Mouse (Mus musculus) hindbrain, embryonic 13.5 days (tissue): ENCODE measurements around the gene Trpm2. TPM values are rescaled to one million over a fixed set of nuclear protein-coding genes. Genes with fewer than 3 reads are reported as not detected.
"Not testable (repeated sequence)": the region's sequence is repeated elsewhere in the genome, so short reads cannot be mapped to it uniquely, and the experiment has no call there.

ENCODE experiments used
- ATAC-seq: fragments of 200-750 bp; cut with Nextera tagmentation; 2 replicates; pipeline ENCODE4 v1.8.0; 2017; ENCODE audit warnings: moderate TSS enrichment; ENCODE audit not compliant: low FRiP score
- H3K27ac ChIP-seq: fragments of 300-500 bp; sonication (generic); 2 replicates; pipeline ENCODE4 v1.5.1; 2015; ENCODE audit warnings: inconsistent platforms, mild to moderate bottlenecking, moderate library complexity
- H3K27me3 ChIP-seq: fragments of 300-500 bp; sonication (generic); 2 replicates; pipeline ENCODE4 v1.6.1; 2015; ENCODE audit warnings: mild to moderate bottlenecking, inconsistent platforms
- H3K36me3 ChIP-seq: fragments of 300-500 bp; sonication (generic); 2 replicates; pipeline ENCODE4 v1.6.1; 2015; ENCODE audit warnings: mild to moderate bottlenecking, inconsistent platforms
- H3K4me1 ChIP-seq: fragments of 300-500 bp; sonication (generic); replicated peaks from 2 replicates; pipeline ENCODE4 v1.6.1; 2015; ENCODE audit warnings: inconsistent platforms
- H3K4me2 ChIP-seq: fragments of 300-500 bp; sonication (generic); 2 replicates; pipeline ENCODE4 v1.6.1; 2015; ENCODE audit warnings: inconsistent platforms, mild to moderate bottlenecking, moderate library complexity
- H3K4me3 ChIP-seq: fragments of 300-500 bp; sonication (generic); 2 replicates; pipeline ENCODE4 v1.5.1; 2015; ENCODE audit warnings: mild to moderate bottlenecking, inconsistent platforms
- H3K9ac ChIP-seq: fragments of 300-500 bp; sonication (generic); 2 replicates; pipeline ENCODE4 v1.6.1; 2015; ENCODE audit warnings: mild to moderate bottlenecking, inconsistent platforms
- H3K9me3 ChIP-seq: fragments of 300-500 bp; sonication (generic); 2 replicates; pipeline ENCODE4 v1.6.1; 2016; ENCODE audit warnings: inconsistent platforms
- WGBS: fragments of 180-500 bp; shearing (Covaris S2); methylation state at CpG from one replicate; pipeline ENCODE4 v1.1.7; 2015; 5-methylcytosine and 5-hydroxymethylcytosine counted together
- polyA plus RNA-seq: library from polyadenylated mRNA; unstranded; fragments of >200 nt; fragmentation: Nextera tagmentation; extraction: Ambion mirVana; gene quantifications from 2 replicates; pipeline ENCODE4 v1.2.1, GENCODE M21; 2015

The Trpm2 gene
- polyA plus RNA-seq, 1 experiment from 2014 or later, result 3.9 TPM

DNA sequence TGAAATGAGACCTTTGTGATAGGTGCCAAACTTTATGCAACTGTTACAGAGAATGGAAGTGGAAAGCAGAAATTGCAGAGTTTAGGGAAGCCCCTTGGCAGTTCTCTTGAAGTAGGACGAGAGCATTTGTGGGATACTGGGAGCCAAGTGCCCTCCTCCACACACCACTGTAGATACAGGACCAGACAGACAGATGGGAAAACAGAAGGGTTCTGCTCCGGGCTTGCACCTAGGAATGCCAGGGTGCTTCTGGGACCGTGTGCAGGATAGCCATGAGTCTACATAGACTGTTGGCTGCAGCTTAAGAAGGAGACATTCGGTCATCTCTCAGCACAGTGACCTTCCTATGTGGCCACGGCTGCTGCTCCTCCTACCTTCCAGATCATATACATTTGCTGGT lies 4.4 kb upstream of the Trpm2 start:
- peaks cover 18% of the 10 kb centered on the region for H3K4me1 ChIP-seq
- no peaks in the 10 kb centered on the region for H3K9me3 ChIP-seq
- WGBS, result 74% methylated on average over 5 of the region's 5 CpGs
- H3K4me2 ChIP-seq, result no peak overlapping the region
- no peak overlapping the region for H3K27ac ChIP-seq
- no peak overlapping the region for H3K4me3 ChIP-seq
- H3K9ac ChIP-seq, result no peak overlapping the region
- 0 out of 2 replicates have a peak, but pooled peaks cover 1% of the 10 kb centered on the region for H3K36me3 ChIP-seq
- peaks cover 8% of the 10 kb centered on the region for H3K27me3 ChIP-seq
- no peak for ATAC-seq

GRCm38 (mm10) chr10:77974323-77974722 lies 4.0 kb upstream of the Trpm2 start:
- no peak overlapping the region for H3K4me3 ChIP-seq
- WGBS, result 77% methylated on average over 5 of the region's 5 CpGs

DNA sequence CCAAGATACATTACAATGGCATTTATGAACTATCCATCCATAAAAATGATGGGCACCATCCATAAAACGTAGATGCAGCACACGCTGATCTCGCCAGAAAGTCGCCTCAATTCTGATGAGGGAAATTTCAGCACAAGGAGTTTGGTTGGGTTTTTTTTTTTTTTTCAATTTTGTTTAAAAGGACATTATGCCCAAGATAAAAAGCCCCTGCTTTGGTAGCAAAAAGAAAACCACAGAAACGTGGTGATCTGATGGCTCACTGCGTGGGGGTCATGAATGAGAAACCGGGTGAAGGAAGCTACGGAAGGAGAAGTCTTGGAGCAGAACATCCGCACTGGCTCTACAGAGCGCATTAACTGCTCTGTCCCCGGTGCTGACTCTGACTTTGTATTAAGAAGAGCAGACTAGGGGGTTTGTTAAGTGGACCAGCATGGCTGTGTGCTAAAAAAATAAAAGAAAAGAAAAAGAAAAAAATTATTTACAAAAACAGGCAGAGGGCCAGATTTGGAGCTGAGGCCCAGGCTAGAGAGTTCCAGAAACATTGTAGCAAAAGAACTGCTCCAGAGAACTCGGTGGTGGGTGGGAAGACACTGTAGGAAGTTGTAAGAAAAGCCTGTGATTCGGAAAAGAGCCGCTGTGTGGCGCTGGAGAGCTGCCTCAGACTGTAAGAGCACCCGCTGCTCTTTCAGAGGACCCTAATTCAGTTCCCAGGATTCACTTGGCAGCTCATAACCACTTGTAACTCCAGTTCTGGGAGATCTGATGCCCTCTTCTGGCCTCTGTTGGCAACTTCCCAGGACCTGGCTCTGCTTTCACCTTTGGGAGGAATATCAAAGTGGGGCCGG lies 1.6 kb upstream of the Trpm2 start:
- no peak for ATAC-seq

More at GRCm38 (mm10) chr10:77974323-77974722, 4.0 kb upstream of the Trpm2 start:
- Histone ChIP-seq H3K9me3 (no peaks in the 10 kb centered on the region), H3K36me3 (no peaks in the 10 kb centered on the region), H3K4me1 (peaks cover 17% of the 10 kb centered on the region), H3K27ac (no peak overlapping the region), H3K27me3 (peaks cover 12% of the 10 kb centered on the region), H3K9ac (no peak overlapping the region), H3K4me2 (no peak overlapping the region)
- ATAC-seq, result no peak

GRCm38 (mm10) chr10:77971191-77971590 lies 828 bp upstream of the Trpm2 start:
- Histone ChIP-seq H3K4me3 (no peak overlapping the region), H3K9me3 (no peaks in the 10 kb centered on the region), H3K27ac (peak overlapping the region; percentile 18; the same call in 1 of the 2 replicates), H3K4me2 (no peak overlapping the region), H3K27me3 (peaks cover 36% of the 10 kb centered on the region), H3K4me1 (peaks cover 13% of the 10 kb centered on the region), H3K36me3 (no peaks in the 10 kb centered on the region), H3K9ac (no peak overlapping the region)
- ATAC-seq, result no peak
- 81% methylated on average over 10 of the region's 10 CpGs for WGBS

More for the DNA sequence above, 1.6 kb upstream of the Trpm2 start:
- no peaks in the 10 kb centered on the region for H3K36me3 ChIP-seq
- 0 out of 2 replicates have a peak overlapping the region, but pooled peaks have one; percentile 18 for H3K27ac ChIP-seq
- H3K27me3 ChIP-seq, result peaks cover 33% of the 10 kb centered on the region
- no peak overlapping the region for H3K9ac ChIP-seq
- H3K4me2 ChIP-seq, result no peak overlapping the region
- peaks cover 13% of the 10 kb centered on the region for H3K4me1 ChIP-seq
- 60% methylated on average over 17 of the region's 17 CpGs for WGBS
- H3K9me3 ChIP-seq, result no peaks in the 10 kb centered on the region
- H3K4me3 ChIP-seq, result no peak overlapping the region

GRCm38 (mm10) chr10:77969973-77970325 lies 414 bp downstream of the Trpm2 start:
- H3K27ac ChIP-seq, result no peak overlapping the region
- H3K36me3 ChIP-seq, result no peaks in the 10 kb centered on the region
- H3K4me1 ChIP-seq, result peaks cover 13% of the 10 kb centered on the region
- H3K9ac ChIP-seq, result peak overlapping the region; percentile 68
- WGBS, result 14% methylated on average over 8 of the region's 8 CpGs
- peaks cover 36% of the 10 kb centered on the region for H3K27me3 ChIP-seq
- peak; percentile 11 for ATAC-seq
- H3K4me2 ChIP-seq, result peak overlapping the region; percentile 76
- H3K9me3 ChIP-seq, result no peaks in the 10 kb centered on the region
- H3K4me3 ChIP-seq, result peak overlapping the region; percentile 44

GRCm38 (mm10) chr10:77969274-77969972 lies 940 bp downstream of the Trpm2 start:
- Histone ChIP-seq H3K4me2 (peak overlapping the region; percentile 76), H3K9ac (peak overlapping the region; percentile 68), H3K27ac (no peak overlapping the region), H3K27me3 (peaks cover 36% of the 10 kb centered on the region), H3K4me1 (peaks cover 13% of the 10 kb centered on the region), H3K36me3 (no peaks in the 10 kb centered on the region), H3K4me3 (peak overlapping the region; percentile 44), H3K9me3 (no peaks in the 10 kb centered on the region)
- ATAC-seq, result peak; percentile 84
- 8% methylated on average over 26 of the region's 26 CpGs for WGBS

- no peak for ATAC-seq
- H3K4me1 ChIP-seq, result peaks cover 3% of the 10 kb centered on the region; the same call in 1 of the 2 replicates
- no peaks in the 10 kb centered on the region for H3K9me3 ChIP-seq
- H3K9ac ChIP-seq, result no peak overlapping the region
- no peak overlapping the region for H3K27ac ChIP-seq
- no peak overlapping the region for H3K4me2 ChIP-seq
- no peaks in the 10 kb centered on the region for H3K36me3 ChIP-seq
- 78% methylated on average over 6 of the region's 6 CpGs for WGBS
- no peak overlapping the region for H3K4me3 ChIP-seq
- H3K27me3 ChIP-seq, result peaks cover 20% of the 10 kb centered on the region
These were observed 6.4 kb downstream of the Trpm2 start for GRCm38 (mm10) chr10:77963971-77964370.

- no peaks in the 10 kb centered on the region for H3K9me3 ChIP-seq
- no peak overlapping the region for H3K9ac ChIP-seq
- no peaks in the 10 kb centered on the region for H3K4me1 ChIP-seq
- H3K27ac ChIP-seq, result no peak overlapping the region
- H3K4me3 ChIP-seq, result no peak overlapping the region
- H3K27me3 ChIP-seq, result peaks cover 8% of the 10 kb centered on the region; the same call in 1 of the 2 replicates
- no peak overlapping the region for H3K4me2 ChIP-seq
- no peaks in the 10 kb centered on the region for H3K36me3 ChIP-seq
- ATAC-seq, result no peak
- WGBS, result 91% methylated on average over 2 of the region's 2 CpGs
These were observed 7.6 kb downstream of the Trpm2 start for GRCm38 (mm10) chr10:77962725-77963124.

GRCm38 (mm10) chr10:77950468-77950867 lies 19.9 kb downstream of the Trpm2 start:
- H3K4me2 ChIP-seq, H3K27ac ChIP-seq, H3K27me3 ChIP-seq, ATAC-seq, H3K9me3 ChIP-seq, H3K9ac ChIP-seq, H3K36me3 ChIP-seq, H3K4me1 ChIP-seq, H3K4me3 ChIP-seq: not testable (repeated sequence)
- 94% methylated on average over 9 of the region's 12 CpGs for WGBS

GRCm38 (mm10) chr10:77939685-77940084 lies 30.7 kb downstream of the Trpm2 start:
- H3K9ac ChIP-seq, result no peak overlapping the region
- H3K27ac ChIP-seq, result no peak overlapping the region
- no peaks in the 10 kb centered on the region for H3K27me3 ChIP-seq
- ATAC-seq, result no peak
- no peaks in the 10 kb centered on the region for H3K4me1 ChIP-seq
- H3K4me2 ChIP-seq, result no peak overlapping the region
- 80% methylated on average over 2 of the region's 2 CpGs for WGBS
- no peaks in the 10 kb centered on the region for H3K9me3 ChIP-seq
- no peaks in the 10 kb centered on the region for H3K36me3 ChIP-seq
- no peak overlapping the region for H3K4me3 ChIP-seq

GRCm38 (mm10) chr10:77927375-77927774 lies 43.0 kb downstream of the Trpm2 start:
- no peaks in the 10 kb centered on the region for H3K4me1 ChIP-seq
- H3K36me3 ChIP-seq, result no peaks in the 10 kb centered on the region
- ATAC-seq, result no peak
- H3K9ac ChIP-seq, result no peak overlapping the region
- H3K27ac ChIP-seq, result no peak overlapping the region
- H3K4me2 ChIP-seq, result no peak overlapping the region
- H3K4me3 ChIP-seq, result no peak overlapping the region
- H3K9me3 ChIP-seq, result no peaks in the 10 kb centered on the region
- 90% methylated on average over 10 of the region's 10 CpGs for WGBS
- no peaks in the 10 kb centered on the region for H3K27me3 ChIP-seq

DNA sequence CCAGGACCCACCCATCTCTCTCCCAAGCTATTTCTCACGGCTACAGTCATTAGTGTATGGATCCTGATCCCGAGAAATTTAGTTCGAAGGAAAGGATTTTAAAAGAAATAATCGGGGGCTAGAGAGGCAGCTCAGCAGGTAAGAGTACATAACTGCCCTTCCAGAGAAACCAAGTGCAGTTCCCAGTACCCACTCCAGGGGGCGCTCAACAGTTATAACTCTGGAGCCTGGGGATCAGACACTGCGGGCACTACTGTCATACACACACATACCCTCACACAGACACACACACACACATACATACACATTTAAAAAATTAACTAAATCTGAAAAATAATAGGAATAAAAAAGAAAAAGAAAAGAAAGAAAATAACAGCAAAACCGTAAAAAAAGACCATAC lies 44.2 kb downstream of the Trpm2 start:
- no peak overlapping the region for H3K4me3 ChIP-seq
- no peaks in the 10 kb centered on the region for H3K9me3 ChIP-seq
- H3K4me1 ChIP-seq, result no peaks in the 10 kb centered on the region
- no peak overlapping the region for H3K9ac ChIP-seq
- ATAC-seq, result no peak
- H3K27ac ChIP-seq, result no peak overlapping the region
- no peak overlapping the region for H3K4me2 ChIP-seq
- H3K27me3 ChIP-seq, result no peaks in the 10 kb centered on the region
- H3K36me3 ChIP-seq, result no peaks in the 10 kb centered on the region
- 51% methylated on average over 7 of the region's 7 CpGs for WGBS
